Mouse (Mus musculus) embryonic facial prominence, embryonic 14.5 days (tissue): ENCODE results near the gene Wdr31. TPM values are rescaled to one million over a fixed set of nuclear protein-coding genes. Genes with fewer than 3 reads are reported as not detected.
A peak's percentile ranks its signal among the peaks of the same experiment; 100 is the strongest.

Source experiments
- ATAC-seq: fragments of 200-750 bp; cut with Nextera tagmentation; 2 replicates; pipeline ENCODE4 v1.8.0; 2017; ENCODE audit warnings: low read depth, moderate number of reproducible peaks, moderate TSS enrichment
- DNase-seq: peaks from one replicate; pipeline ENCODE4 v3.0.0-alpha.2; 2015; ENCODE audit warnings: low spot score
- H3K27ac ChIP-seq: fragments of 300-500 bp; sonication (generic); replicated peaks from 2 replicates; pipeline ENCODE4 v1.5.1; 2014; ENCODE audit warnings: low read depth, mild to moderate bottlenecking, low read length, moderate library complexity
- H3K27me3 ChIP-seq: fragments of 300-500 bp; sonication (generic); replicated peaks from 2 replicates; pipeline ENCODE4 v1.6.1; 2014; ENCODE audit warnings: low read length; ENCODE audit not compliant: control insufficient read depth, insufficient read depth
- H3K36me3 ChIP-seq: fragments of 300-500 bp; sonication (generic); 2 replicates; pipeline ENCODE4 v1.6.1; 2014; ENCODE audit warnings: low read length, mixed read lengths; ENCODE audit not compliant: control insufficient read depth, insufficient read depth
- H3K4me1 ChIP-seq: fragments of 300-500 bp; sonication (generic); 2 replicates; pipeline ENCODE4 v1.6.1; 2014; ENCODE audit warnings: antibody characterized with exemption, low read length; ENCODE audit not compliant: control insufficient read depth, insufficient read depth
- H3K4me2 ChIP-seq: fragments of 300-500 bp; sonication (generic); 2 replicates; pipeline ENCODE4 v1.6.1; 2014; ENCODE audit warnings: low read depth, mild to moderate bottlenecking, low read length, moderate library complexity, mixed read lengths
- H3K4me3 ChIP-seq: fragments of 300-500 bp; sonication (generic); 2 replicates; pipeline ENCODE4 v1.5.1; 2014; ENCODE audit warnings: low read depth, mild to moderate bottlenecking, low read length
- H3K9ac ChIP-seq: fragments of 300-500 bp; sonication (generic); 2 replicates; pipeline ENCODE4 v1.6.1; 2014; ENCODE audit warnings: low read depth, mild to moderate bottlenecking, low read length, moderate library complexity, mixed read lengths
- H3K9me3 ChIP-seq: fragments of 300-500 bp; sonication (generic); 2 replicates; pipeline ENCODE4 v1.6.1; 2016; ENCODE audit warnings: low read length; ENCODE audit not compliant: control insufficient read depth
- WGBS: fragments of 180-500 bp; shearing (Covaris S2); extraction: QIAGEN DNeasy Blood & Tissue Kit; methylation state at CpG from one replicate; pipeline ENCODE4 v1.1.7; 2014; 5-methylcytosine and 5-hydroxymethylcytosine counted together
- polyA plus RNA-seq: library from polyadenylated mRNA; unstranded; fragments of >200 nt; fragmentation: Nextera tagmentation; extraction: Ambion mirVana; gene quantifications from 2 replicates; pipeline ENCODE4 v1.2.1, GENCODE M21; 2014

Gene Wdr31
- polyA plus RNA-seq, 1 experiment from 2014 or later = 5.3 TPM

GRCm38 (mm10) chr4:62427978-62428758, 42.5 kb downstream of the Wdr31 start:
- peaks cover 34% of the 10 kb centered on the region for H3K36me3 ChIP-seq
- 76% methylated on average over 14 of the region's 17 CpGs for WGBS
- H3K4me3 ChIP-seq = no peak overlapping the region
- no peaks in the 10 kb centered on the region for H3K4me1 ChIP-seq
- ATAC-seq (0 out of 2 replicates have a peak, but pooled peaks have one; percentile 14), DNase-seq (no peak)
- H3K27me3 ChIP-seq = no peaks in the 10 kb centered on the region
- H3K9me3 ChIP-seq = no peaks in the 10 kb centered on the region
- H3K4me2 ChIP-seq = no peak overlapping the region
- no peak overlapping the region for H3K27ac ChIP-seq
- H3K9ac ChIP-seq = no peak overlapping the region

GRCm38 (mm10) chr4:62425891-62426290, 44.8 kb downstream of the Wdr31 start:
- no peak overlapping the region for H3K9ac ChIP-seq
- ATAC-seq (no peak), DNase-seq (no peak)
- H3K9me3 ChIP-seq = no peaks in the 10 kb centered on the region
- no peak overlapping the region for H3K4me2 ChIP-seq
- 93% methylated on average over 4 of the region's 4 CpGs for WGBS
- H3K27ac ChIP-seq = no peak overlapping the region
- H3K4me1 ChIP-seq = no peaks in the 10 kb centered on the region
- no peaks in the 10 kb centered on the region for H3K27me3 ChIP-seq
- no peak overlapping the region for H3K4me3 ChIP-seq
- H3K36me3 ChIP-seq = peaks cover 56% of the 10 kb centered on the region

- no peak overlapping the region for H3K9ac ChIP-seq
- peaks cover 100% of the 10 kb centered on the region for H3K36me3 ChIP-seq
- no peak overlapping the region for H3K4me3 ChIP-seq
- H3K27me3 ChIP-seq = no peaks in the 10 kb centered on the region
- 92% methylated on average over 6 of the region's 6 CpGs for WGBS
- DNase-seq = no peak
- no peak overlapping the region for H3K27ac ChIP-seq
- H3K4me2 ChIP-seq = no peak overlapping the region
- no peaks in the 10 kb centered on the region for H3K4me1 ChIP-seq
- no peak for ATAC-seq
- H3K9me3 ChIP-seq = no peaks in the 10 kb centered on the region
Measured at GRCm38 (mm10) chr4:62419091-62419490, 51.6 kb downstream of the Wdr31 start.

GRCm38 (mm10) chr4:62418448-62418847, 52.2 kb downstream of the Wdr31 start:
- 87% methylated on average over 8 of the region's 8 CpGs for WGBS
- no peaks in the 10 kb centered on the region for H3K4me1 ChIP-seq
- no peak overlapping the region for H3K4me2 ChIP-seq
- H3K36me3 ChIP-seq = peaks cover 100% of the 10 kb centered on the region
- no peak overlapping the region for H3K4me3 ChIP-seq
- DNase-seq (peak; percentile 10), ATAC-seq (peak; percentile 50; the same call in 1 of the 2 replicates)
- H3K9me3 ChIP-seq = no peaks in the 10 kb centered on the region
- H3K27me3 ChIP-seq = no peaks in the 10 kb centered on the region
- H3K27ac ChIP-seq = no peak overlapping the region
- H3K9ac ChIP-seq = no peak overlapping the region

- peaks cover 57% of the 10 kb centered on the region for H3K36me3 ChIP-seq
- no peaks in the 10 kb centered on the region for H3K27me3 ChIP-seq
- no peak overlapping the region for H3K4me3 ChIP-seq
- H3K4me2 ChIP-seq = no peak overlapping the region
- ATAC-seq (no peak), DNase-seq (no peak)
- H3K27ac ChIP-seq = no peak overlapping the region
- H3K9me3 ChIP-seq = no peaks in the 10 kb centered on the region
- peaks cover 12% of the 10 kb centered on the region; the same call in 1 of the 2 replicates for H3K4me1 ChIP-seq
- no peak overlapping the region for H3K9ac ChIP-seq
- WGBS = 96% methylated on average over 10 of the region's 10 CpGs
Measured at GRCm38 (mm10) chr4:62411606-62412005, 59.1 kb downstream of the Wdr31 start.

- 73% methylated on average over 2 of the region's 2 CpGs for WGBS
- ATAC-seq (no peak), DNase-seq (no peak)
- peaks cover 19% of the 10 kb centered on the region; the same call in 1 of the 2 replicates for H3K4me1 ChIP-seq
- H3K36me3 ChIP-seq = peaks cover 48% of the 10 kb centered on the region
- no peak overlapping the region for H3K27ac ChIP-seq
- no peaks in the 10 kb centered on the region for H3K27me3 ChIP-seq
- peak overlapping the region; percentile 64 for H3K4me3 ChIP-seq
- H3K9ac ChIP-seq = peak overlapping the region; percentile 88; the same call in 1 of the 2 replicates
- no peaks in the 10 kb centered on the region for H3K9me3 ChIP-seq
- H3K4me2 ChIP-seq = peak overlapping the region; percentile 86
Measured at GRCm38 (mm10) chr4:62410325-62410724, 60.4 kb downstream of the Wdr31 start.

GRCm38 (mm10) chr4:62409615-62410014, 61.1 kb downstream of the Wdr31 start:
- ATAC-seq = no peak
- no peaks in the 10 kb centered on the region for H3K27me3 ChIP-seq
- H3K27ac ChIP-seq = peak overlapping the region; percentile 88
- peak overlapping the region; percentile 64 for H3K4me3 ChIP-seq
- 27% methylated on average over 6 of the region's 6 CpGs for WGBS
- H3K9ac ChIP-seq = peak overlapping the region; percentile 88
- H3K36me3 ChIP-seq = peaks cover 48% of the 10 kb centered on the region
- DNase-seq = no peak
- H3K4me2 ChIP-seq = peak overlapping the region; percentile 86
- no peaks in the 10 kb centered on the region for H3K9me3 ChIP-seq
- peaks cover 19% of the 10 kb centered on the region; the same call in 1 of the 2 replicates for H3K4me1 ChIP-seq

GRCm38 (mm10) chr4:62408601-62409282, 62.0 kb downstream of the Wdr31 start, which contains the start of the genes Cdc26 and Prpf4:
TSS of gene Cdc26 (minus strand) at chr4:62408642.
TSS of gene Prpf4 (plus strand) at chr4:62408797.
- H3K9me3 ChIP-seq = no peaks in the 10 kb centered on the region
- peak; percentile 100 for DNase-seq

More at GRCm38 (mm10) chr4:62408601-62409282, 62.0 kb downstream of the Wdr31 start, which contains the start of the genes Cdc26 and Prpf4:
- Histone ChIP-seq H3K27me3 (no peaks in the 10 kb centered on the region), H3K9ac (peak within 1 kb of the TSS; percentile 88), H3K36me3 (peaks cover 41% of the 10 kb centered on the region), H3K27ac (peak within 1 kb of the TSS; percentile 90), H3K4me1 (peaks cover 19% of the 10 kb centered on the region; the same call in 1 of the 2 replicates), H3K4me2 (peak within 1 kb of the TSS; percentile 86), H3K4me3 (peak within 1 kb of the TSS; percentile 64)
- 0% methylated on average over 39 of the region's 39 CpGs for WGBS
- peak; percentile 100 for ATAC-seq
